Mouse (Mus musculus) left cerebral cortex, postnatal 36 days (tissue): ENCODE data around the gene Zfp330. TPM values are rescaled to one million over a fixed set of nuclear protein-coding genes. Genes with fewer than 3 reads are reported as not detected.
A peak's percentile ranks its signal among the peaks of the same experiment; 100 is the strongest.

Experiments used
- DNase-seq, 2 experiments: peaks; one replicate each; pipeline ENCODE4 v3.0.0; 2021 to 2022; ENCODE audit warnings: low spot score in 2 of 2, mixed read lengths in 1 of 2
- intact Hi-C: fragments of 180-260 bp; cut with DNase I; formaldehyde crosslinking; loops from one replicate; pipeline ENCODE4 v1.15.1; 2025
- total RNA-seq, 2 experiments: library from RNA; stranded (reverse); gene quantifications; 2 replicates each; pipeline ENCODE4 v1.2.3; 2021

The Zfp330 gene
- 10 to 100 TPM; 29.2 to 37.1 TPM for total RNA-seq

GRCm38 (mm10) chr8:82774093-82774422 is at the start of gene Zfp330:
Gene Zfp330, minus strand, starts transcription at chr8:82774160.
- intact Hi-C loops, result loop anchor here (2.0 kb wide), 1 partner anchor 315 kb away; no protein-coding TSS in a partner anchor
- peak; percentile 88 to 92 for DNase-seq

- no peak for DNase-seq
- intact Hi-C loops, result no loop called here
Measured at GRCm38 (mm10) chr8:82777945-82778344, 4.0 kb upstream of the Zfp330 start.

- no peak for DNase-seq
- intact Hi-C loops, result no loop called here
Measured at GRCm38 (mm10) chr8:82777406-82777805, 3.4 kb upstream of the Zfp330 start.

GRCm38 (mm10) chr8:82774482-82774881 is 522 bp upstream of the Zfp330 start:
- peak; percentile 14 to 16 for DNase-seq
- intact Hi-C loops, result loop anchor here (2.0 kb wide), 1 partner anchor 314 kb away; no protein-coding TSS in a partner anchor

GRCm38 (mm10) chr8:82773332-82774092 is 448 bp downstream of the Zfp330 start:
- DNase-seq, result no peak
- intact Hi-C loops, result loop anchor here (2.0 kb wide), 1 partner anchor 315 kb away; no protein-coding TSS in a partner anchor

- no peak for DNase-seq
- intact Hi-C loops, result no loop called here
Measured at GRCm38 (mm10) chr8:82770886-82771285, 3.1 kb downstream of the Zfp330 start.

GRCm38 (mm10) chr8:82759071-82759470 is 14.9 kb downstream of the Zfp330 start:
- no peak for DNase-seq
- intact Hi-C loops, result no loop called here

GRCm38 (mm10) chr8:82754946-82755345 is 19.0 kb downstream of the Zfp330 start:
- intact Hi-C loops, result no loop called here
- no peak for DNase-seq

- intact Hi-C loops, result loop anchor here (5.0 kb wide), 1 partner anchor 1399 kb away; no protein-coding TSS in a partner anchor
- no peak for DNase-seq
Measured at GRCm38 (mm10) chr8:82746617-82747016, 27.3 kb downstream of the Zfp330 start.

GRCm38 (mm10) chr8:82743905-82744904 is 29.8 kb downstream of the Zfp330 start:
- peak; percentile 52 to 71 for DNase-seq
- intact Hi-C loops, result loop anchor here (2.0 kb wide), 1 partner anchor 1683 kb away; no protein-coding TSS in a partner anchor

Other genes with a start within 250 kb of the Zfp330 start
- gene Rnf150, start 89.2 kb upstream of the Zfp330 start, total RNA-seq, result 10 to 100 TPM; 41.4 to 53.2 TPM